Mouse (Mus musculus) large intestine, adult 2 months (tissue): ENCODE data around the gene BC117090. TPM values are rescaled to one million over a fixed set of nuclear protein-coding genes. Genes with fewer than 3 reads are reported as not detected.
"Not testable (repeated sequence)": the region's sequence is repeated elsewhere in the genome, so short reads cannot be mapped to it uniquely, and the experiment has no call there.

Source experiments
- DNase-seq: peaks from one replicate; pipeline ENCODE4 v3.0.0-alpha.2; 2012; ENCODE audit warnings: low read depth, low spot score
- WGBS: fragments of 180-500 bp; shearing (Covaris S2); methylation state at CpG from one replicate; pipeline ENCODE4 v1.1.7; 2018; 5-methylcytosine and 5-hydroxymethylcytosine counted together
- polyA plus RNA-seq: library from polyadenylated mRNA; depleted of rRNA; stranded (reverse); fragments of >200 nt; gene quantifications from 2 replicates; pipeline ENCODE4 v1.2.3, GENCODE M21; 2012; rRNA removed

Gene BC117090
- polyA plus RNA-seq = not detected in 2 replicates

DNA sequence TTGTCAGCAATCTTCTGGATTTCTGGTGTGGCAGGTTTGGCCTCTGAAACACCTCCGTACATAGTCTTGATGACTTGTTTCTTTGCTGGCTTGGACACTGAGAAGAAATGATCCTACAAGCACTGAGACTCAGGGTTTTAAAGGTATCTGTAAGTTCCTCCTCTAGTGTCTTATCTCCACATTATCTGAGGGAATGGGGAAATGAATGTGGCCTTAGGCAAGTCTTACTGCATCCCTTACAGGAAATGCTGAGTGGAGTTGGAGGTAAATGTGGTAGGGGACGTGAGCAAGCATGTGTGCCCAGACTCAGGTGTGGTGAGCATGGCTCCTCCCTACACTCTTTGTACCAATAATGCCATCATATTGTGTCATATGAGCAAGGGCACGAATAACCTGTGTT is at the start of gene BC117090:
Gene BC117090, minus strand, starts transcription at position 101 of the 400 bp plus-strand sequence.
- no peak for DNase-seq
- 67% methylated on average over 3 of the region's 3 CpGs for WGBS

DNA sequence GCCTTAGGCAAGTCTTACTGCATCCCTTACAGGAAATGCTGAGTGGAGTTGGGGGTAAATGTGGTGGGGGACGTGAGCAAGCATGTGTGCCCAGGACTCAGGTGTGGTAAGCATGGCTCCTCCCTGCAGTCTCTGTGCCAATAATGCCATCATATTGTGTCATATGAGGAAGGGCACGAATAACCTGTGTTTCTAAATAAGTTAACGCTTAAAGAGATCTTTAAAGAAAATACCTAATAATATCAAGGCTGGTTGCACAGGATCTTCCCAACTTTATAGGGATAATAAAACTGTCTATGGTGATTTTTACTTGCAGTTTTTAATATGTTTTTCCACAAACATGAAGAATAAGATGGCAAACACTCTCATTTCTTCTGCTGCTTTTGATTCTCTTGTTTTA is 33.5 kb upstream of the BC117090 start, which contains the start of gene BC100530:
Gene BC100530, minus strand, starts transcription at position 101 of the 400 bp plus-strand sequence.
- WGBS = 55% methylated on average over 3 of the region's 3 CpGs
- DNase-seq = not testable (repeated sequence)

DNA sequence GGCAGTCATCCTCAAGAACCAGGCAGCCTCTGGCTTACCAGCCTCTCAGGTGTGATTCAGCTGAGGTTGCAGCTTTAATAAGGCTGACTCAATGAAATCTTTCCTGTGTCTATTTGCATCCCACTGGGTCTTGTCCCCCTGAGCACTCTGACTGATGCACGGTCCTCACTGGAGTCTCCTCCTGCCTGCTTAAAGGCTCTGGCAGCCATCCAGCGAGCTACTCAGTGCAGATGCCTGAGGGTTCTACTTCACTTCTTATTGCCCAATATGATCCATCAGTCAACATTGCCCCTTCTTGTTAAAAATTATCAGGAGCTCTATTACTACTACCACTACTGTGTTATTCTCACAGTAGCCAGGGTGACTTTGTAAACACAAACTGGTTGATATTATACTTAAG is 3.0 kb upstream of the BC117090 start:
- no peak for DNase-seq
- 27% methylated on average over 2 of the region's 2 CpGs for WGBS

DNA sequence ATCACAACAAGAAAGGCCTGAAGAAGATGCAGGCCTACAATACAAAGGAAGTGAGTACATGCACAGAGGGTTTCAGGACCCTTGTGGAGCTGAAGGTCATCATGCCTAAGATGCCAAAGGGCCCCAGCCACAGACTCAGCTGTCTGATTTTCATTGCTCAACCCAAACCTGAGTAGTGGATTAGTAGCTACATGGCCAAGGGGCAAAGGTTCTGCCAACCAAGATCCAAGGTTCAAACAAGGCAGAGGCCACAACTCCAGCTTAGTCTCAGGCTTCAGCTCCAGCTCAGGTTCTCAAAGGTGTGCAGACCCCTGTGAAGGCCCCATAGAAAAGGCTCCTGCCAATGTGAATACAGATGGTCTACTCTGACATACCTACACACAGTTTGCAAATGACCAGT is 14.8 kb downstream of the BC117090 start:
- DNase-seq = no peak

DNA sequence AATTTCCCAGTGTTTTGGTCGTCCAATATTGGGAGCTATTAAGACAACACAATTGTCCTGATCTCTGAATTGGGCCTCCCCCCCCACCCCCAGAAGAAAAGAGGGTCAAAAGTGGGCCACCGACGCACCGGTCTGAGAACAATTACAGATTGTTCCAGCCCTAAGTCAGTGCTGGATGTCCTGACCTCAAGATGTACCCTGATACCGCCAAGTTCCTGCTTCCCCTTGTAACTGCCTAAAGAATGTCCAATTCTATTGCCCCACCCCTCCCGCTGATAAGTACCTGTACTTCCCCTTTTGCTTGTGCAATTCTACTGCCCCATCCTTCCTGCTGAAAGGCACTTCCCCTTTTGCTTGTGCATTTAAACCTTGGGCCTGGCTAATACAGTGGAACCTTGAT is 18.0 kb downstream of the BC117090 start:
- 86% methylated on average over 6 of the region's 6 CpGs for WGBS
- DNase-seq = not testable (repeated sequence)

DNA sequence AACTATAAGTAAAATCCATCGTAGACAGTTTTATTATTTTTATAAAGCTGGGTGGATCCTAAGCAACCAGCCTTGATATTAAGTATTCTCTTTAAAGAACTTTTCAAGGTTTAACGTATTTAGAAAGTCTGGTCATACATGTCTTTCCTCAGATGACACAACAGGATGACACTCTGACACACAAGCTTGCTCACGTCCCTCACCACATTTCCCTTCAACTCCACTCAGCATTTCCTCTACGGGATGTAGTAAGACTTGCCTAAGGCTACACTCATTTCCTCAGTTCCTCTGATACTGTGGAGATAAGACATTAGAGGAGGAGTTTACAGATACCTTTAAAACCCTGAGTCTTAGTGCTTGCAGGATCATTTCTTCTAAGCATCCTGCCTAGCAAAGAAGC is 26.5 kb downstream of the BC117090 start:
- 72% methylated on average over 4 of the region's 4 CpGs for WGBS
- no peak for DNase-seq

DNA sequence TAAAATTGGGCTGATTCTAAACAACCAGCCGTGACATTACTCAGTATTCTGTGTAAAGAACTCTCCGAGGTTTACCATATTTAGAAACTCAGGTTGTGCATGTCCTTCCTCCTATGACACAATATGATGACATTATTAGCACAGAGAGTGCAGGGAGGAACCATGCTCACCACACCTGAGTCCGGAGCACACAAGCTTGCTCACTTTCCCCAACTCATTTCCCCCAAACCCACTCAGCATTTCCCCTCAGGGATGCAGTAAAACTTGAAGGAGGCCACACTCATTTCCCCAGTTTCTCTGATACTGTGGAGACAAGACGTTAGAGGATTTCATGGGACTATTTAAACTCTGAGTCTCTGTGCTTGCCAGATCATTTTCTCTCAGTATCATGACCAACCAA is 45.0 kb downstream of the BC117090 start:
- WGBS = 70% methylated on average over 4 of the region's 4 CpGs
- no peak for DNase-seq

DNA sequence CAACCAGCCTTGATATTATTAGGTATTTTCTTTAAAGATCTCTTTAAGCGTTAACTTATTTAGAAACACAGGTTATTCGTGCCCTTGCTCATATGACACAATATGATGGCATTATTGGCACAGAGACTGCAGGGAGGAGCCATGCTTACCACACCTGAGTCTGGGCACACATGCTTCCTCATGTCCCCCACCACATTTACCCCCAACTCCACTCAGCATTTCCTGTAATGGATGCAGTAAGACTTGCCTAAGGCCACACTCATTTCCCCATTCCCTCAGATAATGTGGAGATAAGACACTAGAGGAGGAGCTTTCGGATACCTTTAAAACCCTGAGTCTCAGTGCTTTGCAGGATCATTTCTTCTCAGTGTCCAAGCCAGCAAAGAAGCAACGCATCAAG is 57.3 kb downstream of the BC117090 start, which contains the start of gene Stfa1:
Gene Stfa1, plus strand, starts transcription at position 156 of the 400 bp plus-strand sequence.
- DNase-seq = not testable (repeated sequence)
- 81% methylated on average over 4 of the region's 4 CpGs for WGBS

Other genes starting within 250 kb of the BC117090 start
- gene Csta1, start 203.1 kb downstream of the BC117090 start, polyA plus RNA-seq = not detected in 2 replicates
- gene Stfa2l1, start 177.5 kb downstream of the BC117090 start, polyA plus RNA-seq = not detected in 2 replicates
- not detected in 2 replicates for gene Gm5483, start 150.1 kb downstream of the BC117090 start, polyA plus RNA-seq
- gene Gm5416, start 123.9 kb downstream of the BC117090 start, polyA plus RNA-seq = not detected in 2 replicates
- 0.40 and 1.1 TPM in 2 replicates for gene 2010005H15Rik, start 112.9 kb downstream of the BC117090 start, polyA plus RNA-seq
- gene Stfa1, start 57.4 kb downstream of the BC117090 start, polyA plus RNA-seq = not detected in 2 replicates
- not detected in 2 replicates for gene BC100530, start 33.4 kb upstream of the BC117090 start, polyA plus RNA-seq
- gene Stfa2, start 74.1 kb upstream of the BC117090 start, polyA plus RNA-seq = not detected in 2 replicates
- gene Stfa3, start 121.1 kb upstream of the BC117090 start, polyA plus RNA-seq = not detected in 2 replicates
- gene Casr, start 227.8 kb upstream of the BC117090 start, polyA plus RNA-seq = 0.03 and 0.04 TPM in 2 replicates